Mouse (Mus musculus) cerebellum, postnatal 36 days (tissue): Measurements from ENCODE around the gene Ubap2.

Source experiments
- DNase-seq, 2 experiments: peaks; one replicate each; pipeline ENCODE4 v3.0.0; 2021 to 2022; ENCODE audit warnings: mixed read lengths in 2 of 2

Ubap2 gene

DNA sequence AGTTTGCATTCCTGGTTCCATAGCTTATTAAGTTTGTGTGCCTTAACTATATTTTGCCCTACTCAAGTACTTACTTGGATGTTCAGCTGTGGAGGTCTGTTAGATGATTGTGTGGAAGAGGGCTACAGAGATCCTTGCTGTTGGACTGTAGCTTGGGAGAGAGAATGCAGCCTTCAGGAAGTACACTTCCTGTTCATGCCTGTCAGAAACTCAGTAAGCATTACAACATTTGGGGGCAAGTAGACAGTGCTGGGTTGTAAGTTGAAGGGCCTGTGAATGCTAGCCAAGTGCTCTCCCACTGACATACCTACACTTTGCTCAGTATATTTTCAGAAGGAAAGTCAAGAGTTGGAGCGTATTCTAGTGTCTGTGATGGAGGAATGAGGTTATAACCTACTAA is 116.7 kb downstream of the Ubap2 start:
- no peak for DNase-seq

- DNase-seq = no peak
These were observed 118.0 kb downstream of the Ubap2 start for GRCm38 (mm10) chr4:41156961-41157360.

DNA sequence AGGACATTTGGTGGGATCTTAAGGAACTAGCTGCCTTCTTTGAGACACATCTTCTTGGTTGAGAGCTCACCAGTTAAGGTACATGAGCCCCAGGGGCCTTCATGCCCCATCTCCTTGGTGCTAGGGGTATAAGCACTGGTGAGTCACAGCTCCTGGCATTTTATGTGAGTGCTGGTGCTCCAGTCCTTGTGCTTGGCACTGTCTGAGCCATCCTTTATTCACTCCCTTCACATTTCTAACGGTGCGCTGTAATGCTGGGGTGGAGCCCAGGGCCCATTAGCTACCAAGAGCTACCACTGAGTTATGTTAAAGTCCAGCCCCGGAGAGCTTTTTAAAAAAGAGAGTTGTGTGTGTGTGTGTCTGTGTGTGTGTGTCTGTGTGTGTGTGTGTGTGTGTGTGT is 121.8 kb downstream of the Ubap2 start:
- no peak for DNase-seq

GRCm38 (mm10) chr4:41151186-41151585 is 123.8 kb downstream of the Ubap2 start:
- DNase-seq = no peak

DNA sequence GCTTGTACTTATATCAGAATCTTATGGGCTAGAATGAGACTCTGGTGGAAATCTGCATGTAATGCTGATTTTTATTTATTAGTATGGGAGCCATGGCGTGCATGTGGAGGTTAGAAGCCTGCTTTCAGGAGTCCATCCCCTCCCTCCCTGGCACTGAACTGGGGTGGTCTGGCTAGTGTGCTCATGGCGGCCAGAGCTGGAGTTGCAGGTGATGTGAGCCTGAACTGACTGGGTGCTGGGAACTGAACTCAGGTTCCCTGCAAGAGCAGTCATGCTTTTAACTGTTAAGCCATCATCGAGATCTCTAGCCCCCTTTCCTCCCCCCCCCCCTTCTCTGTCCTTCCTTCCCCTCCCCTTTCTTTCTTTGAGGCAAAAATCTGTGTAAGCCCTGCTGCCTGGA is 125.1 kb downstream of the Ubap2 start:
- DNase-seq = no peak
